Mouse (Mus musculus) lung, postnatal 0 days (tissue): ENCODE measurements around the gene Cyp2s1. TPM values are rescaled to one million over a fixed set of nuclear protein-coding genes. Genes with fewer than 3 reads are reported as not detected.
A peak's percentile ranks its signal among the peaks of the same experiment; 100 is the strongest.

ENCODE experiments used
- ATAC-seq: fragments of 200-750 bp; cut with Nextera tagmentation; 2 replicates; pipeline ENCODE4 v1.8.0; 2017; ENCODE audit warnings: moderate library complexity
- DNase-seq: peaks from one replicate; pipeline ENCODE4 v3.0.0-alpha.2; 2016; ENCODE audit warnings: low spot score
- H3K27ac ChIP-seq: fragments of 300-500 bp; sonication (generic); 2 replicates; pipeline ENCODE4 v1.5.1; 2014; ENCODE audit warnings: antibody characterized with exemption, mild to moderate bottlenecking, low read length, mixed read lengths
- H3K27me3 ChIP-seq: fragments of 300-500 bp; sonication (generic); replicated peaks from 2 replicates; pipeline ENCODE4 v1.6.1; 2014; ENCODE audit warnings: low read length, mixed read lengths; ENCODE audit not compliant: insufficient read depth
- H3K36me3 ChIP-seq: fragments of 300-500 bp; sonication (generic); 2 replicates; pipeline ENCODE4 v1.6.1; 2014; ENCODE audit warnings: low read length, mixed read lengths; ENCODE audit not compliant: insufficient read depth
- H3K4me1 ChIP-seq: fragments of 300-500 bp; sonication (generic); 2 replicates; pipeline ENCODE4 v1.6.1; 2014; ENCODE audit warnings: antibody characterized with exemption, low read depth, low read length, mixed read lengths; ENCODE audit not compliant: insufficient read depth
- H3K4me2 ChIP-seq: fragments of 300-500 bp; sonication (generic); replicated peaks from 2 replicates; pipeline ENCODE4 v1.6.1; 2014; ENCODE audit warnings: low read depth, mild to moderate bottlenecking, low read length, moderate library complexity, mixed read lengths
- H3K4me3 ChIP-seq: fragments of 300-500 bp; sonication (generic); 2 replicates; pipeline ENCODE4 v1.5.1; 2014; ENCODE audit warnings: low read depth, low read length
- H3K9ac ChIP-seq: fragments of 300-500 bp; sonication (generic); replicated peaks from 2 replicates; pipeline ENCODE4 v1.6.1; 2014; ENCODE audit warnings: low read depth, mild to moderate bottlenecking
- H3K9me3 ChIP-seq: fragments of 300-500 bp; sonication (generic); 2 replicates; pipeline ENCODE4 v1.6.1; 2016; ENCODE audit warnings: low read length, mixed read lengths
- CTCF ChIP-seq: IDR thresholded peaks from 2 replicates; pipeline ENCODE4 v1.5.1; 2016; ENCODE audit warnings: antibody characterized with exemption, mild to moderate bottlenecking
- EP300 ChIP-seq: IDR thresholded peaks from 2 replicates; pipeline ENCODE4 v1.6.1; 2016; ENCODE audit warnings: antibody characterized with exemption, mild to moderate bottlenecking, control low read depth
- WGBS: fragments of 180-500 bp; shearing (Covaris S2); extraction: QIAGEN DNeasy Blood & Tissue Kit; methylation state at CpG from one replicate; pipeline ENCODE4 v1.1.7; 2014; 5-methylcytosine and 5-hydroxymethylcytosine counted together
- polyA plus RNA-seq: library from polyadenylated mRNA; unstranded; fragments of >200 nt; fragmentation: Nextera tagmentation; extraction: Ambion mirVana; gene quantifications from 2 replicates; pipeline ENCODE4 v1.2.1, GENCODE M21; 2015

The Cyp2s1 gene
- polyA plus RNA-seq, 1 experiment from 2014 or later = 53.1 TPM

DNA sequence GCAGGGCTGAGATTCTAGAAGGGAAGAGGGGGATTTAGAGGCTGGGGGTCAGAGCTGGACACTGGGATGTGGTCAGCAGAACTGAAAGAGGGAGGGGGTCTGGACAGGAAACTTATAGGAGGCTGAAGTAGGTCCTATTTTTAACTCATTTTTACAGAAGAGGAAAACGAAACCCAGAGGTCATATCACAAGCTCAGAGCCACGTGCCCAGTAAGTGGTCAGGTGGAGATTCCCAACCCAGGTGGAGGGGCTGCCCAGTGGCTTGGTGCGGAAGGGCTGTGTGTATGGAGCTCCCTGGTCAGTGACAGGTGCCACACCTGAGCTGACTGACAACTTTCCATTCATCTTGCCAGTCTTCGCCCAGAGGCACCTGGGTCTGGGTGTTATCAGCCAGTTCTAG is 29.7 kb downstream of the Cyp2s1 start:
- no peaks in the 10 kb centered on the region for H3K36me3 ChIP-seq
- 0 out of 2 replicates have a peak overlapping the region, but pooled peaks have one; percentile 43 for H3K4me3 ChIP-seq
- no peaks in the 10 kb centered on the region for H3K27me3 ChIP-seq
- TF ChIP-seq CTCF (no peak), EP300 (no peak)
- ATAC-seq = no peak
- no peak overlapping the region for H3K9ac ChIP-seq
- peak overlapping the region; percentile 64 for H3K4me2 ChIP-seq
- no peak overlapping the region for H3K27ac ChIP-seq
- peaks cover 4% of the 10 kb centered on the region for H3K4me1 ChIP-seq
- WGBS = 51% methylated on average over 4 of the region's 4 CpGs
- DNase-seq = no peak
- H3K9me3 ChIP-seq = no peaks in the 10 kb centered on the region

DNA sequence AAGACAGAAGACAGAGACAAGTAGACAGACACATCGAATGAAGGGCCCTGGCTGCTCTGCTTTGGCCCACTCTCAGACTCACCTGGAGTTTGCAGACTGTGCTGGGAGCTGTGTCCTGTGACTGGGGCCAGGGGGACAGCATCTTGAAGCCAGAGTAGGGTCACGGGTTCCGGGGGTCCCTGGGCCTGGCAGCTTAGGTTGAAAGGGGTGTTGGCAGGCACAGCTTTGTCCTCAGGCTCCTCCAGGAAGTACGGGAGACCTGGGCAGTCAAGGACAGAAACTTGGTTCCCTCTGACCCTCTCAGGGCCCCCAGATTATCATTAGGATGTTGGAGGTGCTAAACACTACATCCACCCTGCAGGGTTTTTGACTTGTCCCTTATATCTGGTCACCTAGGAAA is 31.0 kb downstream of the Cyp2s1 start:
- DNase-seq = no peak
- H3K36me3 ChIP-seq = no peaks in the 10 kb centered on the region
- H3K4me2 ChIP-seq = no peak overlapping the region
- ATAC-seq = no peak
- H3K27me3 ChIP-seq = no peaks in the 10 kb centered on the region
- TF ChIP-seq EP300 = no peak
- TF ChIP-seq CTCF = no peak
- no peak overlapping the region for H3K9ac ChIP-seq
- peaks cover 14% of the 10 kb centered on the region for H3K4me1 ChIP-seq
- no peak overlapping the region for H3K4me3 ChIP-seq
- H3K9me3 ChIP-seq = no peaks in the 10 kb centered on the region
- no peak overlapping the region for H3K27ac ChIP-seq
- WGBS = 75% methylated on average over 4 of the region's 4 CpGs

DNA sequence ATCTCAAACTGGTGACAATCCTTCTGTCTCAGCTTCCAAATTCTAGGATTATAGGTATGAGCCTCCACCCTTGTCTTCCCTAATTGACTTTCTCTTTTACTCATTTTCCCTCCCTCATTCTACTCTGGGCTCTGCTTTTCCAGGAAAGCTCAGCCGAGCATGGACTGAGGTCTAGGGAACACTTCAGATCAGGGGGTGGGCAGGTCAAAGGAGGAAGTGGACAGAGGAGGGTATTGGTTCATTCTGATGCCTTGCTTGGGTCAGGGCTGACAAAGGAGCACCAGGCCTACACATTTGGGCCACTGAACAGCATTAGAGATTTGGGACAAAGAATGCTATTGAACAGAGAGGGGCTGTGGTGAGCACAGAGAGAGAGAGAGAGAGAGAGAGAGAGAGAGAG is 31.9 kb downstream of the Cyp2s1 start:
- H3K27ac ChIP-seq = no peak overlapping the region
- TF ChIP-seq EP300 = no peak
- no peak for TF ChIP-seq CTCF
- peaks cover 14% of the 10 kb centered on the region for H3K4me1 ChIP-seq
- 33% methylated on average over 1 of the region's 1 CpGs for WGBS
- no peak overlapping the region for H3K9ac ChIP-seq
- H3K27me3 ChIP-seq = no peaks in the 10 kb centered on the region
- no peaks in the 10 kb centered on the region for H3K9me3 ChIP-seq
- ATAC-seq (no peak), DNase-seq (no peak)
- H3K4me3 ChIP-seq = no peak overlapping the region
- H3K4me2 ChIP-seq = no peak overlapping the region
- no peaks in the 10 kb centered on the region for H3K36me3 ChIP-seq

DNA sequence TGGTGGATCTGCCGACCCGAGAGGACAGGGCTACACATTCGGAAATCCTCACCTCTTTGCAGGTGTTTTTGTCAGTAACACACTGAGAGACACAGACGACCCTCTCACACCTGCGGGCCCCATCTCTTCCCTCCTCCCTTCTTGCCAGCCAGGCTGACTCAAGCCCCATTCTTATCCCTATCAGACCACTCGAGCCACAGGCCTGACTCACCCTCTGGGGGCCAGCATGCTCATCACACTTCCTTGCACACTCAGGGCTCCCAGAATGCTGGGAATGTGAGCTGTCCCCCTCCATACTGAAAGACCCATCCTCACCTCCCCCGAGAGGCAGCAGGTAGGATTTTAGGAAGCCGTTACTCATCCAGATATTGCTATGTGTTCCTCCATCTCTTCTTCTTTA is 33.0 kb downstream of the Cyp2s1 start:
- H3K4me1 ChIP-seq = peaks cover 14% of the 10 kb centered on the region
- ATAC-seq = no peak
- no peaks in the 10 kb centered on the region for H3K9me3 ChIP-seq
- H3K9ac ChIP-seq = no peak overlapping the region
- H3K4me2 ChIP-seq = no peak overlapping the region
- WGBS = 68% methylated on average over 8 of the region's 8 CpGs
- TF ChIP-seq EP300 (no peak), CTCF (no peak)
- H3K36me3 ChIP-seq = no peaks in the 10 kb centered on the region
- no peak overlapping the region for H3K27ac ChIP-seq
- H3K4me3 ChIP-seq = no peak overlapping the region
- DNase-seq = no peak
- H3K27me3 ChIP-seq = no peaks in the 10 kb centered on the region

DNA sequence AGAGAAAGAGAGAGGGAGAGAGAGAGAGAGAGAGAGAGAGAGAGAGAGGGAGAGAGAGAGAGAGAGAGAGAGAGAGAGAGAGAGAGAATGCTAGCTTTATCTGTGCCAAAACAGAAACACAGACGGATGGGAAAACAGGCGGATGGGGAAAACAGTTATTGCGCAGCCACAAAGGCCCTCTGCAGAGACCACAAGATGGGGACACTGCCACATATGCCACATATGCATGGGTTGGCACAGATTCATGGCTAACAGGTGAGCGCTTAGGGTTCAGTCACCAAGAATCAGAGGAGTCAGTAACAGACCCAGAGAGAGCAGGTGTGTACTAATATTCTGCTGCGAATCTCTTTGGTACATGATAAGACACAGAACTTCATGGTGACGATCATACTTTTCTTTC is 34.0 kb downstream of the Cyp2s1 start:
- Histone ChIP-seq H3K9me3 (no peaks in the 10 kb centered on the region), H3K4me1 (peaks cover 14% of the 10 kb centered on the region), H3K4me2 (no peak overlapping the region), H3K9ac (no peak overlapping the region), H3K4me3 (no peak overlapping the region), H3K27me3 (no peaks in the 10 kb centered on the region), H3K36me3 (no peaks in the 10 kb centered on the region), H3K27ac (peak overlapping the region; percentile 92; the same call in 1 of the 2 replicates)
- ATAC-seq = no peak
- 60% methylated on average over 6 of the region's 6 CpGs for WGBS
- DNase-seq = peak; percentile 45
- peak; percentile 26; the same call in 1 of the 2 replicates for TF ChIP-seq CTCF
- TF ChIP-seq EP300 = no peak

DNA sequence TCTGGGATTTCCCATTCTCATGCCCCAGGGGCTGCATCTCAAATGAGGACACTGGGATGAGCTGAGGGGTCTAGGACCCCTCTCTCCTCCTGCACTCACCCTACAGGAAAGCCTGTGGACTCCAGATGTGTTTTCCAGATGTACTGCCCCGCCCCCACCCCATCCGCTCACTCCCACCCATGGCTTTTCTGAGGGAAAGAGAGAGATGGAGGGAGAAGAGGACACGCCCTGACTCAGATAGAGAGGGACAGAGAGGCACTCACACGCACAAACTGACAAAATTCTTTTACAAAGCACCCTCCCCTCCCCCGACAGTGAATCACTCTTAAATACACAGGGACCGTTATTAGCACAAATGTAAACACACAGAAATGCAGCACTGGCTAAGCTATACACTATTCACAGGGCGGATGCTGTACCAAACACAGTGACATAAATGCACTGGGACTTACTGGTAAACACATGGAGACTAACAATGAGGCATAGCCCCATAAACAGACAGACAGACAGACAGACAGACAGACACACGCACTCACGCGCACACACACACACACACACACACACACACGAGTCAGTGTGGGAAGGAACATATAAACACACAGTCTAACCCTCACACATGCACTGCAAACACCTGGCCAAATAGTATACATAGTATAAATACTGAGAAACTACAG is 34.6 kb downstream of the Cyp2s1 start:
- TF ChIP-seq EP300 (peak; percentile 83; the same call in 1 of the 2 replicates), CTCF (no peak)
- DNase-seq = peak; percentile 91
- H3K4me1 ChIP-seq = peaks cover 10% of the 10 kb centered on the region; the same call in 1 of the 2 replicates
- ATAC-seq = peak; percentile 84
- H3K4me3 ChIP-seq = peak overlapping the region; percentile 19; the same call in 1 of the 2 replicates
- H3K27ac ChIP-seq = peak overlapping the region; percentile 92
- no peaks in the 10 kb centered on the region for H3K36me3 ChIP-seq
- no peaks in the 10 kb centered on the region for H3K9me3 ChIP-seq
- H3K4me2 ChIP-seq = peak overlapping the region; percentile 67
- WGBS = 17% methylated on average over 11 of the region's 11 CpGs
- peak overlapping the region; percentile 34 for H3K9ac ChIP-seq
- no peaks in the 10 kb centered on the region for H3K27me3 ChIP-seq
